Mouse (Mus musculus) heart, embryonic 13.5 days (tissue): Measurements from ENCODE around the gene Ddx41. TPM values are rescaled to one million over a fixed set of nuclear protein-coding genes. Genes with fewer than 3 reads are reported as not detected.

Experiments
- ATAC-seq: fragments of 200-750 bp; cut with Nextera tagmentation; 2 replicates; pipeline ENCODE4 v1.8.0; 2017; ENCODE audit warnings: moderate TSS enrichment; ENCODE audit not compliant: insufficient number of reproducible peaks, low FRiP score, low TSS enrichment; ENCODE audit errors: extremely low read depth
- H3K27ac ChIP-seq: fragments of 300-500 bp; sonication (generic); replicated peaks from 2 replicates; pipeline ENCODE4 v1.5.1; 2015; ENCODE audit warnings: moderate library complexity, mild to moderate bottlenecking, inconsistent platforms
- H3K27me3 ChIP-seq: fragments of 300-500 bp; sonication (generic); replicated peaks from 2 replicates; pipeline ENCODE4 v1.6.1; 2015; ENCODE audit warnings: mild to moderate bottlenecking, inconsistent platforms
- H3K36me3 ChIP-seq: fragments of 300-500 bp; sonication (generic); 2 replicates; pipeline ENCODE4 v1.6.1; 2015; ENCODE audit warnings: mild to moderate bottlenecking, inconsistent platforms
- H3K4me1 ChIP-seq: fragments of 300-500 bp; sonication (generic); 2 replicates; pipeline ENCODE4 v1.6.1; 2015; ENCODE audit warnings: inconsistent platforms
- H3K4me2 ChIP-seq: fragments of 300-500 bp; sonication (generic); 2 replicates; pipeline ENCODE4 v1.6.1; 2015; ENCODE audit warnings: inconsistent platforms, mild to moderate bottlenecking, moderate library complexity
- H3K4me3 ChIP-seq: fragments of 300-500 bp; sonication (generic); 2 replicates; pipeline ENCODE4 v1.5.1; 2015; ENCODE audit warnings: moderate library complexity, mild to moderate bottlenecking, inconsistent platforms
- H3K9ac ChIP-seq: fragments of 300-500 bp; sonication (generic); 2 replicates; pipeline ENCODE4 v1.6.1; 2015; ENCODE audit warnings: inconsistent platforms, mild to moderate bottlenecking, moderate library complexity
- H3K9me3 ChIP-seq: fragments of 300-500 bp; sonication (generic); 2 replicates; pipeline ENCODE4 v1.6.1; 2016; ENCODE audit warnings: inconsistent platforms
- WGBS: fragments of 180-500 bp; shearing (Covaris S2); methylation state at CpG from one replicate; pipeline ENCODE4 v1.1.7; 2015; ENCODE audit warnings: mixed read lengths; 5-methylcytosine and 5-hydroxymethylcytosine counted together
- polyA plus RNA-seq: library from polyadenylated mRNA; unstranded; fragments of >200 nt; fragmentation: Nextera tagmentation; extraction: Ambion mirVana; gene quantifications from 2 replicates; pipeline ENCODE4 v1.2.1, GENCODE M21; 2015

Ddx41 gene
- polyA plus RNA-seq, 1 experiment from 2014 or later, result 30.6 TPM

GRCm38 (mm10) chr13:55505810-55506209 is 30.6 kb downstream of the Ddx41 start:
- H3K9me3 ChIP-seq, result no peaks in the 10 kb centered on the region
- peaks cover 96% of the 10 kb centered on the region for H3K36me3 ChIP-seq
- H3K27me3 ChIP-seq, result peaks cover 5% of the 10 kb centered on the region; the same call in 1 of the 2 replicates
- 91% methylated on average over 9 of the region's 9 CpGs for WGBS
- ATAC-seq, result no peak
- no peak overlapping the region for H3K4me2 ChIP-seq
- no peak overlapping the region for H3K4me3 ChIP-seq
- peaks cover 44% of the 10 kb centered on the region for H3K4me1 ChIP-seq
- no peak overlapping the region for H3K9ac ChIP-seq
- no peak overlapping the region for H3K27ac ChIP-seq

- Histone ChIP-seq H3K4me1 (peaks cover 30% of the 10 kb centered on the region), H3K9ac (no peak overlapping the region), H3K4me3 (no peak overlapping the region), H3K27ac (no peak overlapping the region), H3K36me3 (peaks cover 100% of the 10 kb centered on the region), H3K4me2 (no peak overlapping the region), H3K9me3 (no peaks in the 10 kb centered on the region), H3K27me3 (peaks cover 12% of the 10 kb centered on the region; the same call in 1 of the 2 replicates)
- ATAC-seq, result no peak
- 88% methylated on average over 5 of the region's 5 CpGs for WGBS
Observed at GRCm38 (mm10) chr13:55504390-55504789, 32.1 kb downstream of the Ddx41 start.

GRCm38 (mm10) chr13:55502405-55502804 is 34.1 kb downstream of the Ddx41 start:
- H3K4me3 ChIP-seq, result no peak overlapping the region
- H3K27me3 ChIP-seq, result peaks cover 30% of the 10 kb centered on the region
- no peak overlapping the region for H3K4me2 ChIP-seq
- no peak overlapping the region for H3K9ac ChIP-seq
- peaks cover 99% of the 10 kb centered on the region for H3K36me3 ChIP-seq
- H3K27ac ChIP-seq, result no peak overlapping the region
- ATAC-seq, result no peak
- 80% methylated on average over 8 of the region's 8 CpGs for WGBS
- H3K4me1 ChIP-seq, result peaks cover 16% of the 10 kb centered on the region
- no peaks in the 10 kb centered on the region for H3K9me3 ChIP-seq

- Histone ChIP-seq H3K9me3 (no peaks in the 10 kb centered on the region), H3K27ac (no peak overlapping the region), H3K36me3 (peaks cover 92% of the 10 kb centered on the region), H3K9ac (no peak overlapping the region), H3K4me2 (no peak overlapping the region), H3K4me1 (peaks cover 24% of the 10 kb centered on the region), H3K27me3 (peaks cover 38% of the 10 kb centered on the region), H3K4me3 (no peak overlapping the region)
- no peak for ATAC-seq
- 73% methylated on average over 10 of the region's 10 CpGs for WGBS
Observed at GRCm38 (mm10) chr13:55500575-55500974, 35.9 kb downstream of the Ddx41 start.

- Histone ChIP-seq H3K4me2 (no peak overlapping the region), H3K4me1 (peaks cover 31% of the 10 kb centered on the region), H3K9ac (no peak overlapping the region), H3K9me3 (no peaks in the 10 kb centered on the region), H3K27me3 (peaks cover 41% of the 10 kb centered on the region), H3K4me3 (no peak overlapping the region), H3K27ac (no peak overlapping the region), H3K36me3 (peaks cover 75% of the 10 kb centered on the region)
- no peak for ATAC-seq
- 74% methylated on average over 11 of the region's 11 CpGs for WGBS
Observed at GRCm38 (mm10) chr13:55498906-55499305, 37.6 kb downstream of the Ddx41 start.

- Histone ChIP-seq H3K27me3 (peaks cover 63% of the 10 kb centered on the region), H3K4me3 (no peak overlapping the region), H3K9ac (no peak overlapping the region), H3K9me3 (no peaks in the 10 kb centered on the region), H3K4me1 (peaks cover 29% of the 10 kb centered on the region), H3K27ac (no peak overlapping the region), H3K36me3 (peaks cover 52% of the 10 kb centered on the region), H3K4me2 (no peak overlapping the region)
- WGBS, result 74% methylated on average over 6 of the region's 6 CpGs
- ATAC-seq, result no peak
Observed at GRCm38 (mm10) chr13:55496661-55497060, 39.8 kb downstream of the Ddx41 start.

GRCm38 (mm10) chr13:55495702-55496101 is 40.8 kb downstream of the Ddx41 start:
- ATAC-seq, result no peak
- Histone ChIP-seq H3K4me3 (no peak overlapping the region), H3K9me3 (no peaks in the 10 kb centered on the region), H3K36me3 (peaks cover 43% of the 10 kb centered on the region), H3K4me2 (peak overlapping the region; percentile 29), H3K4me1 (peaks cover 29% of the 10 kb centered on the region), H3K9ac (no peak overlapping the region), H3K27me3 (peaks cover 71% of the 10 kb centered on the region), H3K27ac (no peak overlapping the region)
- WGBS, result 41% methylated on average over 4 of the region's 4 CpGs

- Histone ChIP-seq H3K4me1 (peaks cover 29% of the 10 kb centered on the region), H3K9me3 (no peaks in the 10 kb centered on the region), H3K4me3 (no peak overlapping the region), H3K4me2 (peak overlapping the region; percentile 29), H3K9ac (no peak overlapping the region), H3K27me3 (peaks cover 68% of the 10 kb centered on the region), H3K36me3 (peaks cover 36% of the 10 kb centered on the region), H3K27ac (0 out of 2 replicates have a peak overlapping the region, but pooled peaks have one; percentile 36)
- peak; percentile 65 for ATAC-seq
- 2% methylated on average over 18 of the region's 18 CpGs for WGBS
Observed at GRCm38 (mm10) chr13:55494883-55495621, 41.4 kb downstream of the Ddx41 start.

GRCm38 (mm10) chr13:55494257-55494656 is 42.2 kb downstream of the Ddx41 start:
- no peak for ATAC-seq

GRCm38 (mm10) chr13:55487578-55488498 is 48.6 kb downstream of the Ddx41 start, which contains the start of gene Dbn1:
Gene Dbn1, minus strand, starts transcription at chr13:55488111.
- H3K9ac ChIP-seq, result peak within 1 kb of the TSS; percentile 97
- peaks cover 90% of the 10 kb centered on the region for H3K27me3 ChIP-seq
- peak; percentile 51 for ATAC-seq
- peak within 1 kb of the TSS; percentile 70 for H3K4me3 ChIP-seq
- H3K4me2 ChIP-seq, result peak within 1 kb of the TSS; percentile 81
- WGBS, result 1% methylated on average over 45 of the region's 83 CpGs
- H3K27ac ChIP-seq, result peak within 1 kb of the TSS; percentile 70
- H3K9me3 ChIP-seq, result no peaks in the 10 kb centered on the region
- peaks cover 51% of the 10 kb centered on the region for H3K4me1 ChIP-seq
- H3K36me3 ChIP-seq, result no peaks in the 10 kb centered on the region

More at GRCm38 (mm10) chr13:55494257-55494656, 42.2 kb downstream of the Ddx41 start:
- Histone ChIP-seq H3K27me3 (peaks cover 75% of the 10 kb centered on the region), H3K9ac (no peak overlapping the region), H3K4me2 (0 out of 2 replicates have a peak overlapping the region, but pooled peaks have one; percentile 29), H3K4me1 (peaks cover 29% of the 10 kb centered on the region), H3K9me3 (no peaks in the 10 kb centered on the region), H3K4me3 (no peak overlapping the region), H3K36me3 (peaks cover 30% of the 10 kb centered on the region), H3K27ac (no peak overlapping the region)
- 10% methylated on average over 2 of the region's 2 CpGs for WGBS

GRCm38 (mm10) chr13:55486916-55487577 is 49.4 kb downstream of the Ddx41 start:
- Histone ChIP-seq H3K27me3 (peaks cover 90% of the 10 kb centered on the region), H3K4me3 (peak overlapping the region; percentile 70), H3K27ac (peak overlapping the region; percentile 70), H3K9me3 (no peaks in the 10 kb centered on the region), H3K4me1 (peaks cover 58% of the 10 kb centered on the region), H3K36me3 (peaks cover 5% of the 10 kb centered on the region), H3K4me2 (peak overlapping the region; percentile 81), H3K9ac (peak overlapping the region; percentile 97)
- 2% methylated on average over 29 of the region's 29 CpGs for whole genome bisulfite sequencing
- peak; percentile 48; the same call in 1 of the 2 replicates for ATAC-seq
